Mouse (Mus musculus) liver, postnatal 0 days (tissue): ENCODE results near the gene Sqstm1. TPM values are rescaled to one million over a fixed set of nuclear protein-coding genes. Genes with fewer than 3 reads are reported as not detected.
"Not testable (repeated sequence)": the region's sequence is repeated elsewhere in the genome, so short reads cannot be mapped to it uniquely, and the experiment has no call there.

Experiments
- ATAC-seq: fragments of 200-750 bp; cut with Nextera tagmentation; 2 replicates; pipeline ENCODE4 v1.8.0; 2017; ENCODE audit warnings: mild to moderate bottlenecking, moderate library complexity
- DNase-seq: peaks from one replicate; pipeline ENCODE4 v3.0.0-alpha.2; 2016
- H3K27ac ChIP-seq: fragments of 300-500 bp; sonication (generic); 2 replicates; pipeline ENCODE4 v1.5.1; 2014; ENCODE audit warnings: antibody characterized with exemption, moderate library complexity, mild to moderate bottlenecking, low read depth
- H3K27me3 ChIP-seq: fragments of 300-500 bp; sonication (generic); 2 replicates; pipeline ENCODE4 v1.6.1; 2014; ENCODE audit warnings: low read length, control low read depth, mixed read lengths; ENCODE audit not compliant: insufficient read depth
- H3K36me3 ChIP-seq: fragments of 300-500 bp; sonication (generic); replicated peaks from 2 replicates; pipeline ENCODE4 v1.6.1; 2014; ENCODE audit warnings: mild to moderate bottlenecking, control low read depth, low read length, moderate library complexity, mixed read lengths; ENCODE audit not compliant: insufficient read depth
- H3K4me1 ChIP-seq: fragments of 300-500 bp; sonication (generic); 2 replicates; pipeline ENCODE4 v1.6.1; 2014; ENCODE audit warnings: antibody characterized with exemption, mild to moderate bottlenecking, control low read depth; ENCODE audit not compliant: insufficient read depth
- H3K4me2 ChIP-seq: fragments of 300-500 bp; sonication (generic); 2 replicates; pipeline ENCODE4 v1.6.1; 2014; ENCODE audit warnings: low read depth, mild to moderate bottlenecking, low read length, moderate library complexity, mixed read lengths
- H3K4me3 ChIP-seq: fragments of 300-500 bp; sonication (generic); 2 replicates; pipeline ENCODE4 v1.5.1; 2014; ENCODE audit warnings: low read depth, low read length
- H3K9ac ChIP-seq: fragments of 300-500 bp; sonication (generic); replicated peaks from 2 replicates; pipeline ENCODE4 v1.6.1; 2014; ENCODE audit warnings: mild to moderate bottlenecking, moderate library complexity
- H3K9me3 ChIP-seq: fragments of 300-500 bp; sonication (generic); 2 replicates; pipeline ENCODE4 v1.6.1; 2016; ENCODE audit warnings: mild to moderate bottlenecking, control low read depth, low read length, mixed read lengths
- CTCF ChIP-seq: sonication (generic); IDR thresholded peaks from 2 replicates; pipeline ENCODE4 v1.5.1; 2016; ENCODE audit warnings: antibody characterized with exemption, low read depth
- EP300 ChIP-seq: IDR thresholded peaks from 2 replicates; pipeline ENCODE4 v1.6.1; 2016; ENCODE audit warnings: antibody characterized with exemption, low read depth, mild to moderate bottlenecking
- WGBS: fragments of 180-500 bp; shearing (Covaris S2); extraction: QIAGEN DNeasy Blood & Tissue Kit; methylation state at CpG from one replicate; pipeline ENCODE4 v1.1.7; 2014; ENCODE audit not compliant: insufficient replicate concordance; 5-methylcytosine and 5-hydroxymethylcytosine counted together
- polyA plus RNA-seq: library from polyadenylated mRNA; unstranded; fragments of >200 nt; fragmentation: Nextera tagmentation; extraction: Ambion mirVana; gene quantifications from 2 replicates; pipeline ENCODE4 v1.2.1, GENCODE M21; 2015

The Sqstm1 gene
- polyA plus RNA-seq, 1 experiment from 2014 or later, result 154 TPM

DNA sequence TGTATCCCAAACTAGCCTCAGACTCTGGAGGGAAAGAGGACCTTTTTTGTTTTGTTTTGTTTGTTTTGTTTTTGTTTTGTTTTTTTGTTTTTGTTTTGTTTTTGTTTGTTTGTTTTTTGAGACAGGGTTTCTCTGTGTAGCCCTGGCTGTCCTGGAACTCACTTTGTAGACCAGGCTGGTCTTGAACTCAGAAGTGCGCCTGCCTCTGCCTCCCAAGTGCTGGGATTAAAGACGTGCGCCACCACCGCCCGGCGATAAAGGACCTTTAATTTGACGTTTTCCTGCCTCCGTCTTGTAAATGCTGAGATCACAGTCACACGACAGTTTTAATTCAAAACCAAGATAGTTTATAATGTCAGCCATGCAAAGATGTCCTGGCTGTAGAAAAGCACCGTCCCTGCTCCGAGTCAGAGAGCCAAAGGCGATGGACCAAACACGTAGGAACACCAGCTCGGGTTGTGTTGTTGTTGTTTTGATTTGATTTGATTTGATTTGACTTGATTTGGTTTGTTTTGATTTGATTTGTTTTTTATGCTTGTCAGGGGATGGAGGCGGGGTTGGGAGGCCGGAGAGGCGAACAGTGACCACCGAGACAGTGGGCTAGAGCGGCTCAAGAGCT is 36.4 kb downstream of the Sqstm1 start, which contains the start of gene Mrnip:
Gene Mrnip, plus strand, starts transcription at position 334 of the 619 bp plus-strand sequence.
- peak within 1 kb of the TSS; percentile 94 for H3K4me2 ChIP-seq
- TF ChIP-seq EP300, result peak; percentile 51; the same call in 1 of the 2 replicates
- H3K36me3 ChIP-seq, result peaks cover 14% of the 10 kb centered on the region
- not testable (repeated sequence) for H3K27me3 ChIP-seq, H3K9me3 ChIP-seq, DNase-seq
- H3K4me1 ChIP-seq, result peaks cover 28% of the 10 kb centered on the region
- H3K4me3 ChIP-seq, result peak within 1 kb of the TSS; percentile 78
- ATAC-seq, result peak; percentile 7; the same call in 1 of the 2 replicates
- H3K27ac ChIP-seq, result peak within 1 kb of the TSS; percentile 77
- 6% methylated on average over 19 of the region's 19 CpGs for WGBS
- peak within 1 kb of the TSS; percentile 80 for H3K9ac ChIP-seq

DNA sequence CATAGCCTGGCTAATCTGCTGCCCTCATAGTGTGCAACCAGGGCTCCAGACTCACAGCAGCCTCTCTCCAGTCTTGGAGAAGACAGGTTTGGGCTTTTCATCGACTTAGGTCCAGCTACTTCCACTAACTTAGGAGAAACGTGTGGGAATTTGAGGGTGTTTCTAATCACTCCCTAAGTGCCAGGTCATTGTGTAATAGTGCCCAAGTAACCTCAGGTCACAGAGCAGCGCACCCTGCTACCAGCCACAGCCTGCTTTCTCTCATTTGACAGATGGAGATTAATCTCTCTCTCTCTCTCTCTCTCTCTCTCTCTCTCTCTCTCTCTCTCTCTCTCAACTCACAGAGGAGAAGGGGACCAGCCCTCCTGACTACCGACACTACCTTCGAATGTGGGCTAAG is 42.3 kb downstream of the Sqstm1 start:
- Histone ChIP-seq H3K27me3 (no peaks in the 10 kb centered on the region), H3K4me3 (no peak overlapping the region), H3K4me2 (no peak overlapping the region), H3K9me3 (no peaks in the 10 kb centered on the region), H3K27ac (no peak overlapping the region), H3K36me3 (peaks cover 34% of the 10 kb centered on the region), H3K9ac (no peak overlapping the region), H3K4me1 (no peaks in the 10 kb centered on the region)
- ATAC-seq (no peak), DNase-seq (no peak)
- TF ChIP-seq CTCF (no peak), EP300 (no peak)
- WGBS, result 75% methylated on average over 5 of the region's 5 CpGs

DNA sequence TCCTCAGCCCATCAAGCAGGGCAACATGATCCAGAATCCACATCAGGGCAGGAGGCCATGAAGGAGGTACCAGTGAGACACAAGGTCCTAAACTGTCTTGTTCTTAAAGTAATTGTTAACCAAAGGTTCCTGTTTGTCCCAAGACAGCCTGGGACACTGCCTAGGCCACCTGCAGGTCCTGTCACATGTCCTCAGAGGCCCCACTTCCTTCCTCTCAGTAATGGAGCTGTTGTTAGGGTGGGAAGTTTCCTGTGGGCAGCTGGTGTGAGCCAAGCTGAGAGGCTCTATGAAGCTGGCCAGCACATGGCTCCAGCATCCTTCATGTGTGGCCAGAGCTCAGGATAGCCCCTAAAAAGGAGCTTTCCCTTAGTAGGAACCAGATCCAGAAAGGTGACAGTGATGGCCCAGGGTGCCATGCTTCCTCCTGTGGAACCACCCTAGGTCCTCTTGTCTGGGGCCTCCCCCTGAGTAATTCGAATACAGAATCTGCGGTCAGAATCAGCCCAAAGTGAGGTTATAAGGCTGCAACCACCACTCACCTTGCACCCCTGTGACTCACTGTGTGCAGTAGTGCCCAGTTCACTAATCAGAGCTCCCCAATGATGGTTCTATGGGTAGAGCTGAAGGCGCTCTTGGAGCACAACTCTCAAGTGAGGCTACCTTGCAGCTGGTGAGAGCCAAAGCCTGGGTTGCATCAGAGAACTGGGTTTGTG is 48.1 kb downstream of the Sqstm1 start:
- Histone ChIP-seq H3K4me2 (peak overlapping the region; percentile 13), H3K27ac (peak overlapping the region; percentile 72), H3K4me1 (peaks cover 19% of the 10 kb centered on the region), H3K27me3 (no peaks in the 10 kb centered on the region), H3K36me3 (peaks cover 23% of the 10 kb centered on the region), H3K9ac (no peak overlapping the region), H3K4me3 (no peak overlapping the region), H3K9me3 (no peaks in the 10 kb centered on the region)
- no peak for TF ChIP-seq CTCF
- no peak for TF ChIP-seq EP300
- 83% methylated on average over 3 of the region's 3 CpGs for WGBS
- DNase-seq, result no peak
- ATAC-seq, result peak; percentile 40

DNA sequence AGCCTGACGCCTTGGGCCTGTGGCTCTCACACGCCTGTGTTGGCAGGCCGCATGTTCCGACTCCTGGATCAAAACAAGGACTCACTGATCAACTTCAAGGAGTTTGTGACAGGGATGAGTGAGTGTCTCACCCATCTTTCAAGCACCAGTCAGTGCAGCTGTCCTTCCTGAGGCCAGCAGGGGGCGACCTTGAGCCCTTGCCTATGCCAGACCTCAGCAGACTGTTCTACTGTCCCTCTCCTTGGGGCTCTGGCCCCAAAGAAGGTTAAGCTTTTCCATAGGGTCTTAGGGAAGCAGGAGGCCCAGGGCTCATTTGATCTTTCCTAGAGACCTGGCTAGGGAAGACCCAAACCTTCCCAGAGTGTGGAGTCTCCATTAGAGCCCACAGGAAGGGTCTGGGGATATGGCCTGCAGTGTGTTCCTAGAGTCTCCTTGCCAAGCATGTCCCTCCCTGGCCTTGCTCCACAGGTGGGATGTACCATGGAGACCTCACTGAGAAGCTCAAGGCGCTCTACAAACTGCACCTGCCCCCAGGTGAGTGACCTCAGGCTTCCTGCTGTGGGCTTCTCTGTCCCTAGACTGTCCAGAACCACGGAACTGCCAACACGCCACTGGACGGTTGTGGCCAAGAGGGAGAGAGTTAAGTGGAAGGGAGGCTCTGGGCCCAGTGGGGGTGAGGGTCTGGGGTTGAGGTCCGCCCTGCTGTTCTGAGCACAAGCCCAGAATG is 48.9 kb downstream of the Sqstm1 start:
- Histone ChIP-seq H3K36me3 (peaks cover 30% of the 10 kb centered on the region), H3K4me3 (no peak overlapping the region), H3K4me2 (peak overlapping the region; percentile 13), H3K4me1 (peaks cover 19% of the 10 kb centered on the region), H3K27ac (peak overlapping the region; percentile 72), H3K9me3 (no peaks in the 10 kb centered on the region), H3K27me3 (no peaks in the 10 kb centered on the region), H3K9ac (no peak overlapping the region)
- ATAC-seq, result peak; percentile 63
- DNase-seq, result peak; percentile 86
- TF ChIP-seq EP300, result no peak
- peak; percentile 99 for TF ChIP-seq CTCF
- 53% methylated on average over 10 of the region's 10 CpGs for WGBS

DNA sequence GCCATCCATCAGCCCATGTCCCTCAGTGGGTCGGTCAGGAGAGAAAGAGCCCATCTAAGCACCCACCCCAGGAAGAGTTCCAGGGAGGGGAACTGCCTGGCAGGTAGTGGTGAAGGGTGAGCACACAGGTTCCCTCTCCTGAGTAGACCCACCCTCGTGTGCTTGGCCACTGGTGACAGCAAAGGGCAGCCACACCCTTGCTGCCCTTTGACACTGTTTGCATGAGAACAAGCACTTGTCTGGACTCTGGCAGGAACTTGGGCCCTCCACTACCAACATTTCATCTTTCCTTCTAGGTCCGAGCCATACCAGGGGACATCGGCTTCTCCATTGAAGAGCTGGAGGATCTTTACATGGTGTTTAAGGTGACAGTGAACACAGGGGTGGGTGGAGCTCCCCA is 51.3 kb downstream of the Sqstm1 start:
- Histone ChIP-seq H3K9me3 (no peaks in the 10 kb centered on the region), H3K9ac (no peak overlapping the region), H3K4me3 (no peak overlapping the region), H3K4me1 (peaks cover 22% of the 10 kb centered on the region), H3K4me2 (no peak overlapping the region), H3K27ac (no peak overlapping the region), H3K27me3 (no peaks in the 10 kb centered on the region), H3K36me3 (peaks cover 44% of the 10 kb centered on the region)
- WGBS, result 65% methylated on average over 4 of the region's 4 CpGs
- ATAC-seq, result no peak
- TF ChIP-seq CTCF (no peak), EP300 (no peak)
- no peak for DNase-seq

DNA sequence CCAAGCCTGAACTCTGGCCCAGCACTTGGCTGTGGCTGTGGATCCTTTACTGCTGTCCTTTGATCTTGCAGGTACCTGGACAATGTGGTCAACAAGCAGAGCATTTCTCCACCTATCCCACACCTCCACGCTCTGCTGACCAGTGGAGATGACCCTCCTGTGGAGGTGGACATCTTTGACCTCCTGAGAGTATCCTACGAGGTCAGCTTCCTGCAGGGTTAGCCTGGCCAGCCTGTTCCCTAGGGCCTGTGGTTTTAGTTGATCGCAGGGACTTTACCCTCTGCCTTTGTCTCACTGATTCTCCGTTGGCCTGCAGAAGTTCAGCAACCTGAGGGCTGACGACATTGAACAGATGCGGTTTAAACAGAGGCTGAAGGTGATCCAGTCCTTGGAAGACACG is 52.3 kb downstream of the Sqstm1 start:
- peaks cover 47% of the 10 kb centered on the region for H3K36me3 ChIP-seq

More for the DNA sequence above, 52.3 kb downstream of the Sqstm1 start:
- 0 out of 2 replicates have a peak, but pooled peaks have one; percentile 26 for ATAC-seq
- H3K4me3 ChIP-seq, result no peak overlapping the region
- H3K4me1 ChIP-seq, result peaks cover 22% of the 10 kb centered on the region
- H3K27ac ChIP-seq, result peak overlapping the region; percentile 24; the same call in 1 of the 2 replicates
- WGBS, result 65% methylated on average over 7 of the region's 7 CpGs
- no peak for TF ChIP-seq CTCF
- no peak for TF ChIP-seq EP300
- H3K27me3 ChIP-seq, result no peaks in the 10 kb centered on the region
- no peaks in the 10 kb centered on the region for H3K9me3 ChIP-seq
- no peak overlapping the region for H3K4me2 ChIP-seq
- no peak overlapping the region for H3K9ac ChIP-seq
- no peak for DNase-seq
